Mouse (Mus musculus): ENCODE data around the gene Bmper. TPM values are rescaled to one million over a fixed set of nuclear protein-coding genes. Genes with fewer than 3 reads are reported as not detected.

Gene Bmper
- polyA plus RNA-seq, 1 experiment from 2014 or later = 12.3 TPM

- no peaks in the 10 kb centered on the region for H3K36me3 ChIP-seq
- H3K4me1 ChIP-seq = no peaks in the 10 kb centered on the region
- H3K4me3 ChIP-seq (replicated peaks) = no peak overlapping the region
- H3K27ac ChIP-seq (replicated peaks) = no peak overlapping the region
- no peak overlapping the region for H3K9ac ChIP-seq (replicated peaks)
- WGBS = 66% methylated on average over 4 of the region's 4 CpGs
- H3K27me3 ChIP-seq (replicated peaks) = no peaks in the 10 kb centered on the region
- ATAC-seq (ENCODE audit: low FRiP score) = no peak
- no peaks in the 10 kb centered on the region for H3K9me3 ChIP-seq (replicated peaks)
- no peak overlapping the region for H3K4me2 ChIP-seq
Measured at GRCm38 (mm10) chr9:23306226-23306625, 83.3 kb downstream of the Bmper start.

- Histone ChIP-seq H3K36me3 (no peaks in the 10 kb centered on the region), H3K4me2 (no peak overlapping the region), H3K27me3 (replicated peaks) (no peaks in the 10 kb centered on the region), H3K4me3 (replicated peaks) (no peak overlapping the region), H3K9me3 (replicated peaks) (no peaks in the 10 kb centered on the region), H3K4me1 (0 out of 2 replicates have a peak, but pooled peaks cover 2% of the 10 kb centered on the region), H3K27ac (replicated peaks) (no peak overlapping the region), H3K9ac (replicated peaks) (no peak overlapping the region)
- ATAC-seq (ENCODE audit: low FRiP score) = no peak
- 95% methylated on average over 2 of the region's 2 CpGs for WGBS
Measured at GRCm38 (mm10) chr9:23307835-23308234, 85.0 kb downstream of the Bmper start.

GRCm38 (mm10) chr9:23310953-23311352 is 88.1 kb downstream of the Bmper start:
- H3K4me1 ChIP-seq = 0 out of 2 replicates have a peak, but pooled peaks cover 2% of the 10 kb centered on the region
- no peaks in the 10 kb centered on the region for H3K9me3 ChIP-seq (replicated peaks)
- no peak overlapping the region for H3K27ac ChIP-seq (replicated peaks)
- WGBS = 86% methylated on average over 3 of the region's 3 CpGs
- no peak for ATAC-seq (ENCODE audit: low FRiP score)
- H3K4me2 ChIP-seq = no peak overlapping the region
- no peak overlapping the region for H3K4me3 ChIP-seq (replicated peaks)
- no peaks in the 10 kb centered on the region for H3K27me3 ChIP-seq (replicated peaks)
- no peaks in the 10 kb centered on the region for H3K36me3 ChIP-seq
- no peak overlapping the region for H3K9ac ChIP-seq (replicated peaks)

GRCm38 (mm10) chr9:23311956-23312355 is 89.1 kb downstream of the Bmper start:
- no peak overlapping the region for H3K4me2 ChIP-seq
- H3K4me1 ChIP-seq = 0 out of 2 replicates have a peak, but pooled peaks cover 2% of the 10 kb centered on the region
- H3K9ac ChIP-seq (replicated peaks) = no peak overlapping the region
- H3K27ac ChIP-seq (replicated peaks) = no peak overlapping the region
- H3K27me3 ChIP-seq (replicated peaks) = no peaks in the 10 kb centered on the region
- no peak overlapping the region for H3K4me3 ChIP-seq (replicated peaks)
- ATAC-seq (ENCODE audit: low FRiP score) = no peak
- no peaks in the 10 kb centered on the region for H3K9me3 ChIP-seq (replicated peaks)
- H3K36me3 ChIP-seq = no peaks in the 10 kb centered on the region

GRCm38 (mm10) chr9:23312877-23313276 is 90.0 kb downstream of the Bmper start:
- no peak overlapping the region for H3K4me3 ChIP-seq (replicated peaks)
- 0 out of 2 replicates have a peak, but pooled peaks cover 2% of the 10 kb centered on the region for H3K4me1 ChIP-seq
- H3K27ac ChIP-seq (replicated peaks) = no peak overlapping the region
- no peaks in the 10 kb centered on the region for H3K36me3 ChIP-seq
- H3K9ac ChIP-seq (replicated peaks) = no peak overlapping the region
- no peaks in the 10 kb centered on the region for H3K27me3 ChIP-seq (replicated peaks)
- H3K4me2 ChIP-seq = no peak overlapping the region
- WGBS = 66% methylated on average over 2 of the region's 2 CpGs
- no peak for ATAC-seq (ENCODE audit: low FRiP score)
- no peaks in the 10 kb centered on the region for H3K9me3 ChIP-seq (replicated peaks)

- Histone ChIP-seq H3K9ac (replicated peaks) (no peak overlapping the region), H3K4me1 (0 out of 2 replicates have a peak, but pooled peaks cover 2% of the 10 kb centered on the region), H3K9me3 (replicated peaks) (no peaks in the 10 kb centered on the region), H3K27ac (replicated peaks) (no peak overlapping the region), H3K27me3 (replicated peaks) (no peaks in the 10 kb centered on the region), H3K36me3 (no peaks in the 10 kb centered on the region), H3K4me3 (replicated peaks) (no peak overlapping the region), H3K4me2 (no peak overlapping the region)
- ATAC-seq (ENCODE audit: low FRiP score) = no peak
- WGBS = 95% methylated on average over 5 of the region's 5 CpGs
Measured at GRCm38 (mm10) chr9:23315631-23316330, 92.9 kb downstream of the Bmper start.

GRCm38 (mm10) chr9:23327830-23328229 is 105.0 kb downstream of the Bmper start:
- H3K9me3 ChIP-seq (replicated peaks) = no peaks in the 10 kb centered on the region
- no peak for ATAC-seq (ENCODE audit: low FRiP score)
- WGBS = 85% methylated on average over 3 of the region's 3 CpGs

GRCm38 (mm10) chr9:23333041-23333622 is 110.3 kb downstream of the Bmper start:
- Histone ChIP-seq H3K36me3 (no peaks in the 10 kb centered on the region), H3K9me3 (replicated peaks) (no peaks in the 10 kb centered on the region), H3K4me1 (no peaks in the 10 kb centered on the region), H3K9ac (replicated peaks) (no peak overlapping the region), H3K4me3 (replicated peaks) (no peak overlapping the region), H3K27me3 (replicated peaks) (no peaks in the 10 kb centered on the region), H3K4me2 (no peak overlapping the region), H3K27ac (replicated peaks) (no peak overlapping the region)
- ATAC-seq (ENCODE audit: low FRiP score) = no peak
- WGBS = 52% methylated on average over 3 of the region's 3 CpGs

More at GRCm38 (mm10) chr9:23327830-23328229, 105.0 kb downstream of the Bmper start:
- H3K4me2 ChIP-seq = no peak overlapping the region
- H3K9ac ChIP-seq (replicated peaks) = no peak overlapping the region
- no peaks in the 10 kb centered on the region for H3K27me3 ChIP-seq (replicated peaks)
- H3K36me3 ChIP-seq = no peaks in the 10 kb centered on the region
- no peaks in the 10 kb centered on the region for H3K4me1 ChIP-seq
- no peak overlapping the region for H3K27ac ChIP-seq (replicated peaks)
- no peak overlapping the region for H3K4me3 ChIP-seq (replicated peaks)

GRCm38 (mm10) chr9:23340551-23340950 is 117.7 kb downstream of the Bmper start:
- Histone ChIP-seq H3K36me3 (no peaks in the 10 kb centered on the region), H3K4me3 (replicated peaks) (no peak overlapping the region), H3K27ac (replicated peaks) (no peak overlapping the region), H3K4me2 (no peak overlapping the region), H3K9me3 (replicated peaks) (no peaks in the 10 kb centered on the region), H3K4me1 (no peaks in the 10 kb centered on the region), H3K9ac (replicated peaks) (no peak overlapping the region), H3K27me3 (replicated peaks) (no peaks in the 10 kb centered on the region)
- ATAC-seq (ENCODE audit: low FRiP score) = no peak

GRCm38 (mm10) chr9:23341246-23341645 is 118.4 kb downstream of the Bmper start:
- no peaks in the 10 kb centered on the region for H3K4me1 ChIP-seq
- no peak for ATAC-seq (ENCODE audit: low FRiP score)

GRCm38 (mm10) chr9:23344353-23344752 is 121.5 kb downstream of the Bmper start:
- H3K4me3 ChIP-seq (replicated peaks) = no peak overlapping the region
- no peak overlapping the region for H3K27ac ChIP-seq (replicated peaks)
- no peak overlapping the region for H3K9ac ChIP-seq (replicated peaks)
- H3K9me3 ChIP-seq (replicated peaks) = no peaks in the 10 kb centered on the region
- no peaks in the 10 kb centered on the region for H3K4me1 ChIP-seq
- no peak overlapping the region for H3K4me2 ChIP-seq
- ATAC-seq (ENCODE audit: low FRiP score) = no peak
- no peaks in the 10 kb centered on the region for H3K27me3 ChIP-seq (replicated peaks)
- no peaks in the 10 kb centered on the region for H3K36me3 ChIP-seq

More at GRCm38 (mm10) chr9:23341246-23341645, 118.4 kb downstream of the Bmper start:
- Histone ChIP-seq H3K4me3 (replicated peaks) (no peak overlapping the region), H3K9ac (replicated peaks) (no peak overlapping the region), H3K9me3 (replicated peaks) (no peaks in the 10 kb centered on the region), H3K4me2 (no peak overlapping the region), H3K27me3 (replicated peaks) (no peaks in the 10 kb centered on the region), H3K36me3 (no peaks in the 10 kb centered on the region), H3K27ac (replicated peaks) (no peak overlapping the region)

GRCm38 (mm10) chr9:23345093-23345844 is 122.4 kb downstream of the Bmper start:
- H3K4me3 ChIP-seq (replicated peaks) = no peak overlapping the region
- no peaks in the 10 kb centered on the region for H3K9me3 ChIP-seq (replicated peaks)
- ATAC-seq (ENCODE audit: low FRiP score) = no peak
- H3K27ac ChIP-seq (replicated peaks) = no peak overlapping the region
- no peak overlapping the region for H3K4me2 ChIP-seq
- WGBS = 77% methylated on average over 8 of the region's 8 CpGs
- no peaks in the 10 kb centered on the region for H3K4me1 ChIP-seq
- no peaks in the 10 kb centered on the region for H3K36me3 ChIP-seq
- H3K9ac ChIP-seq (replicated peaks) = no peak overlapping the region
- no peaks in the 10 kb centered on the region for H3K27me3 ChIP-seq (replicated peaks)

All from neural tube, embryonic 15.5 days (tissue).